Mouse (Mus musculus) heart, postnatal 36 days (tissue): ENCODE measurements around the gene Maml1. TPM values are rescaled to one million over a fixed set of nuclear protein-coding genes. Genes with fewer than 3 reads are reported as not detected.
"Not testable (repeated sequence)": the region's sequence is repeated elsewhere in the genome, so short reads cannot be mapped to it uniquely, and the experiment has no call there.

ENCODE experiments used
- DNase-seq, 2 experiments: peaks; one replicate each; pipeline ENCODE4 v3.0.0; 2021 to 2022
- intact Hi-C: fragments of 180-260 bp; cut with DNase I; formaldehyde crosslinking; loops from one replicate; pipeline ENCODE4 v1.15.1; 2025
- total RNA-seq, 2 experiments: library from RNA; stranded (reverse); gene quantifications; 2 replicates each; pipeline ENCODE4 v1.2.3; 2021

The Maml1 gene
- total RNA-seq, result 10 to 100 TPM; 11.5 to 11.8 TPM

DNA sequence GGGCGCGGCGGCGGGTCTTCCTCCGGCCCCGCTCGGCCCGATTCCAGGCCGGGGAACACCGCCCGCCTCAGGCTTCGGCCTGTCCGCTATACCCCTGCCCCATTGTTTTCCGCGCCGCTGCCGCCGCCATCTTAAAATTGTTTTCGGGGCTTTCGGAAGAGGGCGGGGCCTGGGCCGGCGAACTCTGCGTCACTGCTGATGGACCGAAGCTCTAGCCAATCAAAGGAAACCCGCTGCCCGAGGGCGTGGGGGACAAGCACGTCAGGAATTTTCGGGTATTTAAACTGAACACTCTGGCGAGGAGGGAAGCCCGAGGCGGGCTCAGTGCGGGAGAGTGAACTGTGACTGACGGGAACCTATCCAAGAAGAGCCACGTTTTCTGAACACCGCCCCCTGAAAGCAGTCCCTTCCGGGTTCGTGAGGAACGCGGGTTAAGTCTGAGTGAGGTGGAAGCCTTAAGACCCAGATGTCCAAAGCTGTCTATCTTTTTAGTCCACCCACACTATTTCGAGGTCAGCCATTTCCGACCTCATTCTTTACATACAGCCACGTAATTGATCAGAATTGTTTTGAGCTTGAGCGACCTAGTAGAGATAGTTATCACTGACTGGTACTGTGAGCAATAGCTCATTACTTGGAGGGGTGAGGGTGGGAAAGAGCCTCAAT lies at the start of gene Maml1:
Maml1 (minus strand) TSS at position 122 of the 666 bp plus-strand sequence.
- intact Hi-C loops, result loop anchor here (2.0 to 5.0 kb wide), 4 partner anchors 32 to 85 kb away; partner anchors contain the start of genes Canx and Hnrnph1
- peak; percentile 96 to 97 for DNase-seq

DNA sequence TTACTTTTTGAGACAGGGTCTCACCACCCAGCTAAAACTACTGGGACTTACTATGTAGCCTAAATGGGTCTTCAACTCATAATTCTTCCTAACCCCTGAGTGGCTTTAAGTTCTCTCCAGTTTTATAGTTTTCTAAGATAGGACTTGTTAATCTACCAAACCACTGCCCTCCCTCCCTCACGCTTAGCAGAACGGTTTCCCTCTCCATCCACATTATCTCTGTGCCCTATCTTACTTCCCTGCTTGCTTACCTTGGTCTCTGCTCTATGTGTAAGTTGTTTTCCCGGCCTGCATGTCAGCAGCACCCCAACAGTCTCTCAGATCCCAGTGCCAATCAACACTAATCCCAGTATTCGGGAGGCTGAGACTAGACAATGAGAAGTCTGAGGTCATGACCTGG lies 44.8 kb upstream of the Maml1 start:
- intact Hi-C loops, result no loop called here
- no peak for DNase-seq

- no peak for DNase-seq
- intact Hi-C loops, result no loop called here
These were observed 44.0 kb upstream of the Maml1 start for GRCm38 (mm10) chr11:50336126-50336525.

- intact Hi-C loops, result no loop called here
- DNase-seq, result no peak
These were observed 41.1 kb upstream of the Maml1 start for GRCm38 (mm10) chr11:50333181-50333580.

DNA sequence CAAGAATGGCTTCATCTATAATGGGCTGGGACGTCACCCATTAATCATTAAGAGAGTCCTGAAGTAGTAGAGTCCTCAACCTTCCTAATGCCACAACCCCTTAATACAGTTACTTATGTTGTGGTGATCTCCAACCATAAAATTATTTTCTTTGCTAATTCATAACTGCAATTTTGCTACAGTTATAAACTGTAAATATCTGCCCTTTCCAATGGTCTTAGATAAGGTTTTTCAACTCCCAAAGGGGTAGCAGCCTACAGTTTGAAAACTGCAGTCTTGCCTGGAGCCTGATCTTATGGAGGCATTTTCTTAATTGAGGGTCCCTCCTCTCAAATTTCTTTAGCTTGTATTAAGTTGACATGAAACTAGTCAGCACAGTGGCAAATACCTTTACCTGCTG lies 37.3 kb upstream of the Maml1 start:
- DNase-seq, result no peak
- intact Hi-C loops, result no loop called here

DNA sequence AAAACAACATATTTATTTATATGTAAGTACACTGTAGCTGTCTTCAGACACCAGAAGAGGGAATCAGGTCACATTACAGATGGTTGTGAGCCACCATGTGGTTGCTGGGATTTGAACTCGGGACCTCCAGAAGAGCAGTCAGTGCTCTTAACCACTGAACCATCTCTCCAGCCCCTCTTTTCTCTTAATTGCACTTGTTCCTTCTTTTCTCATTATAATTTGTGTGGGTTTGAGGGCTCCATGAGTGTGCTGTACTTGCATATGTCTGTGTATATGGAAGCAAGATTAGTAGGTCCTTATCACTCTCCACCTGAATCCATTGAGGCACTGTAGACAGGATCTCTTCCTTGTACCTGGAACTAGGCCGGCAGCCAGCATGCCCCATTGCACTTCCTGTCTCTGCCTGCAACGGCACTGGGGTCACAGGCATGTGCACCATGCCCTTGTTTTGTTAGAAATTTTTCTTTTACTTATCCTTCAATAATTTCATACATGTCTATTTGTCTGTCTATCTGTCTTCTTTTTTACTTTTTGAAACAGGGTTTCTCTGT lies 36.0 kb upstream of the Maml1 start:
- intact Hi-C loops, result no loop called here
- DNase-seq, result no peak

DNA sequence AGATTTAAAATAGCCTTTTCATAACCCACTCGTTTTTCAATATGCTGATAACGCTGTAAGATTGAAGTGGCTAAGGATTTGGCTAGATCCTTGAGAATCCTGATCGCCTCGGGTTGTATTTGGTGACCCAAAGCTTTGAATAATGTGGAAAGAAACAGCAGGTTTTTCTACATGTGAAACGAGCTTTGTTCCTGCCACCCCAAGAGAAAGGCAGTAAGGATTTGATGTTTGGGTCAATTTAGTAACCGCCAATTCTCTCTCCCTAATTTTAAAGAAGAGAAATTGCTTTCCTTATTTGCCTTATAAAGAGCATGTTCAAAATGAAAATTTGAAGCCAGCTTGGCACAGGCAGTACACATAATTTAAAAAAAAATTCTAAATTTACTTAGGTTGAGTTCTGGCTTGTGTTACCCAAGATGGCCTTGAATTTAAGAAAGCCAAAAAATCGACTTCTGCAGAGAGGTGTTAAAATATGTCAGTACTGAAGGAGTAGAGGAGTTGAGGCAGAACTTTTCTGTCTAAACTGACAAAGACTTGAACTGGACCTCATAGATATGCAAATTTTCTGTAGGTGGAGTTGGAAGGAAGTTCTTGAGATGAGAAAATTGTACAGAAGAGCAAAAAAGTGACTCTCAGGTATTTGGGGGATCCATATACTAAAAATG lies 34.3 kb upstream of the Maml1 start:
- intact Hi-C loops, result no loop called here
- no peak for DNase-seq

DNA sequence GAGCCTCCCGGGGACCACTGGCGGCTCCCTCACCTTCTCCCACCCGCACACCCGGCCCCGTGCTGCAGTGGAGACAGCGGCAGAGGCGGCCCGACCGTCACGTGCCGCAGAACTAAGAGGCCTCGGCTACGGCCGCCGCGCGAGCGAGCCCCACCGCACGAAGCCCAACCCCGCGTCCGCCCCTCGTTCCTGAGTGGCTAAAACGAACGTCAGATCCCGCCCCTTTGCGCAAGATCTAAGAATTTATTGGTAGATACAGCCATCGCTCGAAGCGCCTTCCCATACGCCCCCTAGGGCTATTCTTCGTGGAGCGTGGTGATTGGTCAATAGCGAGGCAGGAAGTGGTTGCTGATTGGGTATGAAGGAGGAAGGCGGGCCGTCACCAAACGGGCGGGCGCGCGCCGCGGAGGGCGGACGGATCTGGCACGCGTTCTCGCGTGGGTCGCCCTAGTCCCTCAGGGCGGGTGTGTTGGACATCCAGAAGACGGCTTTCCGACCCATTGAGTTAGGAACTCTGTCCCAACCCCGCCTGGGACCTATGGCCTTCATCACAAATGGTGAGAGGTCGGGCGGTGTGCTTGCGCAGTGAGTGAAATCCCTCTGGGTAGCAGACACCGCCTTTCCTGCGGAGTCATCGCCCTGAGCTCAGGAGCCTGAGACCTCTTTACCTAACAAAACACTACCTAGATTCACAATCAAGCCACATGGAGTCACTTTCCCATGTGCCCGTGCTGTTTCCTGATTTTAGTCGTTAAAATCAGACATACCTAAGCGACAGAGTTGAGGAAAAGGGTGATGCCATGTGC lies 33.6 kb upstream of the Maml1 start, which contains the start of gene Canx:
Canx (minus strand) TSS at position 178 of the 806 bp plus-strand sequence.
- intact Hi-C loops, result loop anchor here (2.0 kb wide), 2 partner anchors 33 to 105 kb away; partner anchors contain the start of genes Maml1 and Rufy1
- peak; percentile 97 to 98 for DNase-seq

GRCm38 (mm10) chr11:50324751-50325471 lies 32.8 kb upstream of the Maml1 start:
- peak in 1 of 2 experiments; percentile 13 for DNase-seq
- intact Hi-C loops, result loop anchor here (2.0 to 5.0 kb wide), 3 partner anchors 32 to 106 kb away; partner anchors contain the start of genes Maml1 and Rufy1

- DNase-seq, result no peak
- intact Hi-C loops, result loop anchor here (2.0 to 5.0 kb wide), 3 partner anchors 31 to 107 kb away; partner anchors contain the start of genes Maml1 and Rufy1
These were observed 31.7 kb upstream of the Maml1 start for GRCm38 (mm10) chr11:50323843-50324242.

GRCm38 (mm10) chr11:50322345-50322744 lies 30.2 kb upstream of the Maml1 start:
- intact Hi-C loops, result loop anchor here (5.0 kb wide), 1 partner anchor 40 kb away; no protein-coding TSS in a partner anchor
- no peak for DNase-seq

- intact Hi-C loops, result loop anchor here (5.0 kb wide), 1 partner anchor 41 kb away; no protein-coding TSS in a partner anchor
- DNase-seq, result no peak
These were observed 29.1 kb upstream of the Maml1 start for GRCm38 (mm10) chr11:50321239-50321638.

DNA sequence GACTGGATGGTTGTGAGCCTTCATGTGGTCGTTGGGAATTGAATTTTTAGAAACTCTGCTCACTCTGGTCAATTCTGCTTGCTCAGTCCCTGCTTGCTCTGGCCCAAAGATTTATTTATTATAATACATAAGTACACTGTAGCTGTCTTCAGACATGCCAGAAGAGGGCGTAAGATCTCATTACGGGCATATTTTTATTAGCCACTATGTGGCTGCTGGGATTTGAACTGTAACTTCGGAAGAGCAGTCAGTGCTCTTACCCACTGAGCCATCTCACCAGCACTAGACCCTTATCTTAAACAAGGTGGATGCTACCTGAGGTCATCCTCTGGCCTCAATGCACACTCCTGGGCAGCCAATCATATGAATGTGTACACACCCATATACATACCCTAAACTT lies 27.2 kb upstream of the Maml1 start:
- DNase-seq, intact Hi-C loops: not testable (repeated sequence)

GRCm38 (mm10) chr11:50312803-50313202 lies 20.7 kb upstream of the Maml1 start:
- no peak for DNase-seq
- intact Hi-C loops, result no loop called here

- no peak for DNase-seq
- intact Hi-C loops, result no loop called here
These were observed 11.3 kb upstream of the Maml1 start for GRCm38 (mm10) chr11:50303406-50303805.

GRCm38 (mm10) chr11:50291321-50292165 lies 568 bp downstream of the Maml1 start:
- intact Hi-C loops, result loop anchor here (2.0 to 5.0 kb wide), 4 partner anchors 33 to 86 kb away; partner anchors contain the start of genes Canx and Hnrnph1
- DNase-seq, result peak; percentile 56 to 74

GRCm38 (mm10) chr11:50290486-50291225 lies 1.5 kb downstream of the Maml1 start:
- no peak for DNase-seq
- intact Hi-C loops, result loop anchor here (5.0 kb wide), 1 partner anchor 87 kb away; the partner anchor contains the start of gene Hnrnph1

DNA sequence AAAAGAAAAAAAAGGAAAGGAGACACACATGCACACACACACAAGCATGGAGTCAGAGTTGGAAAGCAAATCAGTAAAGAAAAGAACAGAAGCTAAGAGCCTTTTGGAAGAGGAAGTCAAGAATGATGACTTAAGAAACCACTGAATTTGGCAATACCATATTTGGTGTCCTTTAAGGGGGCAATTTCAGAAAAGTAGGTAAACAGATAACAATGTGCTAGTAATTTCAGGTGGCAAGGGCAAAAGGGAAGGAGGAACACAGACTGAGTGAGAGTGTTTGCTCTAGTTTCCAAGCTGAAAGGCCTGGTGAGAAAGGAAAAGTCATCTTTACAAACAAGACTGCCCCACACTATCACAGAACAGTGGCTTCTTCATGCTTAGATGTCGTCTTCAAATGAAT lies 5.7 kb downstream of the Maml1 start:
- no peak for DNase-seq
- intact Hi-C loops, result no loop called here
